Mouse (Mus musculus): ENCODE measurements at regions not wholly inside any gene's neighbourhood (a gene's known extent, or its start where the extent isn't known, plus 50 kb on each side); places are given as distances from the start of the nearest gene placed in this dataset.
A peak's percentile ranks its signal among the peaks of the same experiment; 100 is the strongest.

DNA sequence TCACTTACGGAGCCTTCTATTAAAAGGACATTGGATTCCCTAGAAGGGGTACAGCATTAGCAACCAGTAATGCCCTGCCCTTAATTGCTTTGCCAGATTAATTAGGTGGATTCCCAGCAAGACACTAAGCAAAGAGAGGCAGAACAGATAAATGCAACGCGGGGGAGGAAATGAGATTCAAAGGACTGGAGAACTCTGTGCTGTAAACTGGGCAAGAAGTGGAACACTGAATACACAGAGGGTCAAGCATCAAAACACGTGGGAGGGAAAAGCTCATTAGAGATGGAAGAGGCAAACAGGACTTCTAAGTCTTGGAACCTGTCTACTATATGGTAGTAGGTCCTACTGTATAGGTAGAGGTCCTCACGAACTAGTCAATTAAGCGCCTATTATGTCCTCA lies 68.5 kb upstream of the Fer start:
- Histone ChIP-seq H3K9ac (ENCODE audit: low read depth, low read length, severe bottlenecking) (no peak overlapping the region), H3K4me2 (replicated peaks; ENCODE audit: low read depth, low read length, severe bottlenecking) (no peak overlapping the region), H3K4me1 (ENCODE audit: control insufficient read depth, insufficient read depth, low read length) (no peaks in the 10 kb centered on the region), H3K27me3 (ENCODE audit: control insufficient read depth, insufficient read depth, low read length) (no peaks in the 10 kb centered on the region), H3K4me3 (replicated peaks; ENCODE audit: low read length) (no peak overlapping the region), H3K27ac (replicated peaks; ENCODE audit: low read depth, low read length) (no peak overlapping the region), H3K9me3 (ENCODE audit: control insufficient read depth, low read length) (no peaks in the 10 kb centered on the region), H3K36me3 (ENCODE audit: control insufficient read depth, insufficient read depth, low read length) (no peaks in the 10 kb centered on the region)
- DNase-seq (ENCODE audit: low spot score) (no peak), ATAC-seq (ENCODE audit: low FRiP score, low read depth) (no peak)
- 84% methylated on average over 6 of the region's 6 CpGs for WGBS
- no peak for TF ChIP-seq POLR2A (IDR thresholded peaks at IDR 0.05; ENCODE audit: borderline replicate concordance, extremely low read depth, insufficient read depth, insufficient read length)

- Histone ChIP-seq H3K36me3 (ENCODE audit: control insufficient read depth, insufficient read depth, low read length) (no peaks in the 10 kb centered on the region), H3K4me3 (replicated peaks; ENCODE audit: low read length) (no peak overlapping the region), H3K27me3 (ENCODE audit: control insufficient read depth, insufficient read depth, low read length) (no peaks in the 10 kb centered on the region), H3K4me2 (replicated peaks; ENCODE audit: low read depth, low read length, severe bottlenecking) (no peak overlapping the region), H3K27ac (replicated peaks; ENCODE audit: low read depth, low read length) (no peak overlapping the region), H3K4me1 (ENCODE audit: control insufficient read depth, insufficient read depth, low read length) (no peaks in the 10 kb centered on the region), H3K9me3 (ENCODE audit: control insufficient read depth, low read length) (no peaks in the 10 kb centered on the region), H3K9ac (ENCODE audit: low read depth, low read length, severe bottlenecking) (no peak overlapping the region)
- TF ChIP-seq POLR2A (IDR thresholded peaks at IDR 0.05; ENCODE audit: borderline replicate concordance, extremely low read depth, insufficient read depth, insufficient read length) = no peak
- ATAC-seq (ENCODE audit: low FRiP score, low read depth) (no peak), DNase-seq (ENCODE audit: low spot score) (no peak)
- WGBS = 90% methylated on average over 6 of the region's 6 CpGs
These were observed 64.5 kb upstream of the Fer start for GRCm38 (mm10) chr17:63798381-63798780.

GRCm38 (mm10) chr17:63798961-63799531 lies 63.8 kb upstream of the Fer start:
- peak; percentile 52 for DNase-seq (ENCODE audit: low spot score)
- Histone ChIP-seq H3K4me1 (ENCODE audit: control insufficient read depth, insufficient read depth, low read length) (no peaks in the 10 kb centered on the region), H3K4me2 (replicated peaks; ENCODE audit: low read depth, low read length, severe bottlenecking) (no peak overlapping the region), H3K36me3 (ENCODE audit: control insufficient read depth, insufficient read depth, low read length) (no peaks in the 10 kb centered on the region), H3K9me3 (ENCODE audit: control insufficient read depth, low read length) (no peaks in the 10 kb centered on the region), H3K27me3 (ENCODE audit: control insufficient read depth, insufficient read depth, low read length) (no peaks in the 10 kb centered on the region), H3K4me3 (replicated peaks; ENCODE audit: low read length) (no peak overlapping the region), H3K27ac (replicated peaks; ENCODE audit: low read depth, low read length) (no peak overlapping the region), H3K9ac (ENCODE audit: low read depth, low read length, severe bottlenecking) (no peak overlapping the region)
- WGBS = 83% methylated on average over 6 of the region's 6 CpGs
- no peak for TF ChIP-seq POLR2A (IDR thresholded peaks at IDR 0.05; ENCODE audit: borderline replicate concordance, extremely low read depth, insufficient read depth, insufficient read length)
- ATAC-seq (ENCODE audit: low FRiP score, low read depth) = no peak

DNA sequence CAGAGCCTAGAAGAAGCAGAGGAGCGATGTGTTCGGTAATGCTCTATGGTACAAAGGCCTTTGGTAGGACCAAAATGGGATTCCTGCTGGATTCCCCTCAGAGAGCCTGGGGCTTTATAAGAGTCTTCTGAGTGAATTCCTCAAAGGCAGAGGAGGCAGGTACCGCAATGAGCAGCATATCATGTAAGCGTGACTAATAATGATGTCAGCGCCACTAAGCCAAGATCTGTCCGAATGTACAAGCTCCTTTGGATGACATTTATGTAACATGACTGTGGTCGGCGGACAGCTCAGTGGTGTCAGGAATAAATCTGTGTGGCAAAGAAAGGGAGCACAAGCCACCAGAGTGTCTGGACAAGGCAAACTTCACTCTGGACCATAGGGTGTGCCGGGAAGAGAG lies 61.5 kb upstream of the Fer start:
- H3K27ac ChIP-seq (replicated peaks; ENCODE audit: low read depth, low read length) = no peak overlapping the region
- H3K4me2 ChIP-seq (replicated peaks; ENCODE audit: low read depth, low read length, severe bottlenecking) = no peak overlapping the region
- WGBS = 86% methylated on average over 9 of the region's 9 CpGs
- no peak for TF ChIP-seq POLR2A (IDR thresholded peaks at IDR 0.05; ENCODE audit: borderline replicate concordance, extremely low read depth, insufficient read depth, insufficient read length)
- H3K36me3 ChIP-seq (ENCODE audit: control insufficient read depth, insufficient read depth, low read length) = no peaks in the 10 kb centered on the region
- H3K9ac ChIP-seq (ENCODE audit: low read depth, low read length, severe bottlenecking) = no peak overlapping the region
- ATAC-seq (ENCODE audit: low FRiP score, low read depth) (no peak), DNase-seq (ENCODE audit: low spot score) (no peak)
- no peaks in the 10 kb centered on the region for H3K9me3 ChIP-seq (ENCODE audit: control insufficient read depth, low read length)
- H3K4me1 ChIP-seq (ENCODE audit: control insufficient read depth, insufficient read depth, low read length) = no peaks in the 10 kb centered on the region
- H3K4me3 ChIP-seq (replicated peaks; ENCODE audit: low read length) = no peak overlapping the region
- H3K27me3 ChIP-seq (ENCODE audit: control insufficient read depth, insufficient read depth, low read length) = no peaks in the 10 kb centered on the region

DNA sequence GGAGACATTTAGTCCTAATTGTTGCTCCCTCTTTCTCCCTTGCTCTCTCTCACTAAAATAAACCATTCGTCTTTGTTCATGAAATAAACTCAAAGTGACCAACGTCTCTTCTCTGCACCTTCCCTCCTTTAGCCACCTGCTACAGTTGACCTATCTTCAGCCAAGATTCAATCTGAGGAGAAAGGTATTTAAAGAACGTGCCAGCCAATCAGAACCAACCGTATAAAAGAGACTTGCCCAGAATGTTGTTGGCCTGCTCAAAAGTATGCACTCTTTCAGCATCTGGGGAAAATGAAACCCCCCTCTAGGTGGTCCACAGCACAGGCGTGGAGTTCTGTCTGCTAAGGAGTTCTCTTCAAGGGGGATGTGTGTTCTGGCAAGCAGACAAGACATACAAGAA lies 60.0 kb upstream of the Fer start:
- no peak for ATAC-seq (ENCODE audit: low FRiP score, low read depth)
- Histone ChIP-seq H3K4me2 (replicated peaks; ENCODE audit: low read depth, low read length, severe bottlenecking) (no peak overlapping the region), H3K27ac (replicated peaks; ENCODE audit: low read depth, low read length) (no peak overlapping the region), H3K9ac (ENCODE audit: low read depth, low read length, severe bottlenecking) (no peak overlapping the region), H3K27me3 (ENCODE audit: control insufficient read depth, insufficient read depth, low read length) (no peaks in the 10 kb centered on the region), H3K9me3 (ENCODE audit: control insufficient read depth, low read length) (no peaks in the 10 kb centered on the region), H3K4me3 (replicated peaks; ENCODE audit: low read length) (no peak overlapping the region), H3K4me1 (ENCODE audit: control insufficient read depth, insufficient read depth, low read length) (no peaks in the 10 kb centered on the region), H3K36me3 (ENCODE audit: control insufficient read depth, insufficient read depth, low read length) (no peaks in the 10 kb centered on the region)
- DNase-seq (ENCODE audit: low spot score) = no peak
- WGBS = 71% methylated on average over 5 of the region's 5 CpGs
- no peak for TF ChIP-seq POLR2A (IDR thresholded peaks at IDR 0.05; ENCODE audit: borderline replicate concordance, extremely low read depth, insufficient read depth, insufficient read length)

GRCm38 (mm10) chr17:63803599-63803998 lies 59.3 kb upstream of the Fer start:
- Histone ChIP-seq H3K9ac (ENCODE audit: low read depth, low read length, severe bottlenecking) (no peak overlapping the region), H3K27me3 (ENCODE audit: control insufficient read depth, insufficient read depth, low read length) (no peaks in the 10 kb centered on the region), H3K9me3 (ENCODE audit: control insufficient read depth, low read length) (no peaks in the 10 kb centered on the region), H3K4me2 (replicated peaks; ENCODE audit: low read depth, low read length, severe bottlenecking) (no peak overlapping the region), H3K36me3 (ENCODE audit: control insufficient read depth, insufficient read depth, low read length) (no peaks in the 10 kb centered on the region), H3K4me1 (ENCODE audit: control insufficient read depth, insufficient read depth, low read length) (no peaks in the 10 kb centered on the region), H3K4me3 (replicated peaks; ENCODE audit: low read length) (no peak overlapping the region), H3K27ac (replicated peaks; ENCODE audit: low read depth, low read length) (no peak overlapping the region)
- ATAC-seq (ENCODE audit: low FRiP score, low read depth) (no peak), DNase-seq (ENCODE audit: low spot score) (peak; percentile 77)
- no peak for TF ChIP-seq POLR2A (IDR thresholded peaks at IDR 0.05; ENCODE audit: borderline replicate concordance, extremely low read depth, insufficient read depth, insufficient read length)
- WGBS = 25% methylated on average over 11 of the region's 11 CpGs
